Mouse (Mus musculus) kidney, adult 2 months (tissue): ENCODE data around the gene Slc5a12.

Source experiments
- CTCF ChIP-seq: fragments of 200-500 bp; conservative IDR thresholded peaks from 2 replicates; pipeline ENCODE4 v1.5.1; 2011; ENCODE audit warnings: low read depth, mild to moderate bottlenecking, control low read depth, low read length, moderate library complexity, mixed read lengths; ENCODE audit not compliant: insufficient read depth, insufficient read length
- POLR2A ChIP-seq: fragments of 200-500 bp; IDR thresholded peaks from one replicate; pipeline ENCODE4 v1.6.1; 2011; ENCODE audit warnings: low read depth, low read length, control low read depth

DNA sequence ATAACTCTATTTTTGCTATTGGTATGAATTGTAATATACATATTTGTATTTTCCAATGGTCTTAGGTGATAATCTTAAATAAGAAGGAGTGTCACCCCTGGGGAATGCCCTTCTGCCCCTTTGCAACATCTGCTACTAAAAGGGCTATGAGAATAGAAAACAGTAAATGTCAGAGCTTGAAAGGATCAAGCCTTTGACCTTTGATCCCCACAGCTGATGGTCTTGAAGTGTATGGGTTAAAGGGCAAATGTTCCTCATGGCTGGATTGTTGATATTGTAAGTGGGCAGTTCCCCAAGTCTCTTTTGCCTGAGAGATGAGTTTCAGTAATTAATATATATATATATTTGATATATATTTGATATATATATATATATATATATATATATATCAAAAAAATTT lies 47.7 kb downstream of the Slc5a12 start:
- TF ChIP-seq CTCF (no peak), POLR2A (no peak)
